Mouse (Mus musculus) limb, embryonic 14.5 days (tissue): ENCODE data around the gene Cep95. TPM values are rescaled to one million over a fixed set of nuclear protein-coding genes. Genes with fewer than 3 reads are reported as not detected.
"Not testable (repeated sequence)": the region's sequence is repeated elsewhere in the genome, so short reads cannot be mapped to it uniquely, and the experiment has no call there.

Experiments
- ATAC-seq: fragments of 200-750 bp; cut with Nextera tagmentation; 2 replicates; pipeline ENCODE4 v1.8.0; 2017; ENCODE audit warnings: low read depth, moderate number of reproducible peaks, moderate TSS enrichment; ENCODE audit not compliant: low FRiP score
- DNase-seq: peaks from one replicate; pipeline ENCODE4 v3.0.0-alpha.2; 2015; ENCODE audit warnings: low spot score
- H3K27ac ChIP-seq: fragments of 300-500 bp; sonication (generic); replicated peaks from 2 replicates; pipeline ENCODE4 v1.5.1; 2014; ENCODE audit warnings: low read depth, mild to moderate bottlenecking, low read length, moderate library complexity, mixed read lengths
- H3K27me3 ChIP-seq: fragments of 300-500 bp; sonication (generic); 2 replicates; pipeline ENCODE4 v1.6.1; 2014; ENCODE audit warnings: low read length, mixed read lengths; ENCODE audit not compliant: control insufficient read depth, insufficient read depth
- H3K36me3 ChIP-seq: fragments of 300-500 bp; sonication (generic); 2 replicates; pipeline ENCODE4 v1.6.1; 2014; ENCODE audit warnings: mild to moderate bottlenecking, low read length, moderate library complexity, mixed read lengths; ENCODE audit not compliant: control insufficient read depth, insufficient read depth
- H3K4me1 ChIP-seq: fragments of 300-500 bp; sonication (generic); 2 replicates; pipeline ENCODE4 v1.6.1; 2014; ENCODE audit warnings: antibody characterized with exemption, low read length, mixed read lengths; ENCODE audit not compliant: control insufficient read depth, insufficient read depth
- H3K4me2 ChIP-seq: fragments of 300-500 bp; sonication (generic); replicated peaks from 2 replicates; pipeline ENCODE4 v1.6.1; 2014; ENCODE audit warnings: low read depth, mild to moderate bottlenecking, low read length, moderate library complexity; ENCODE audit not compliant: severe bottlenecking
- H3K4me3 ChIP-seq: fragments of 300-500 bp; sonication (generic); replicated peaks from 2 replicates; pipeline ENCODE4 v1.5.1; 2014; ENCODE audit warnings: low read length
- H3K9ac ChIP-seq: fragments of 300-500 bp; sonication (generic); 2 replicates; pipeline ENCODE4 v1.6.1; 2014; ENCODE audit warnings: mild to moderate bottlenecking, low read depth, low read length, moderate library complexity; ENCODE audit not compliant: severe bottlenecking
- H3K9me3 ChIP-seq: fragments of 300-500 bp; sonication (generic); 2 replicates; pipeline ENCODE4 v1.6.1; 2016; ENCODE audit warnings: low read length; ENCODE audit not compliant: control insufficient read depth
- POLR2A ChIP-seq: fragments of 200-500 bp; IDR thresholded peaks from 2 replicates; pipeline ENCODE4 v1.8.0; 2012; ENCODE audit warnings: inconsistent platforms, mild to moderate bottlenecking, moderate library complexity, borderline replicate concordance; ENCODE audit not compliant: insufficient read depth, insufficient read length; ENCODE audit errors: extremely low read depth
- WGBS: fragments of 180-500 bp; shearing (Covaris S2); extraction: QIAGEN DNeasy Blood & Tissue Kit; methylation state at CpG from one replicate; pipeline ENCODE4 v1.1.7; 2014; 5-methylcytosine and 5-hydroxymethylcytosine counted together
- polyA plus RNA-seq, 2 experiments: library from polyadenylated mRNA; depleted of rRNA in 1 of 2; stranded (reverse) in 1 of 2; unstranded in 1 of 2; fragments of >200 nt; fragmentation: Nextera tagmentation in 1 of 2; extraction: Ambion mirVana in 1 of 2; gene quantifications; 2 replicates each; pipeline versions ENCODE4 v1.2.1 to v1.2.3; 2012 to 2014

The Cep95 gene
- polyA plus RNA-seq (2012; rRNA removed) (24.3 and 32.6 TPM in 2 replicates), polyA plus RNA-seq (2014; fragmentation: Nextera tagmentation; extraction: Ambion mirVana) (16.1 and 20.6 TPM in 2 replicates)

DNA sequence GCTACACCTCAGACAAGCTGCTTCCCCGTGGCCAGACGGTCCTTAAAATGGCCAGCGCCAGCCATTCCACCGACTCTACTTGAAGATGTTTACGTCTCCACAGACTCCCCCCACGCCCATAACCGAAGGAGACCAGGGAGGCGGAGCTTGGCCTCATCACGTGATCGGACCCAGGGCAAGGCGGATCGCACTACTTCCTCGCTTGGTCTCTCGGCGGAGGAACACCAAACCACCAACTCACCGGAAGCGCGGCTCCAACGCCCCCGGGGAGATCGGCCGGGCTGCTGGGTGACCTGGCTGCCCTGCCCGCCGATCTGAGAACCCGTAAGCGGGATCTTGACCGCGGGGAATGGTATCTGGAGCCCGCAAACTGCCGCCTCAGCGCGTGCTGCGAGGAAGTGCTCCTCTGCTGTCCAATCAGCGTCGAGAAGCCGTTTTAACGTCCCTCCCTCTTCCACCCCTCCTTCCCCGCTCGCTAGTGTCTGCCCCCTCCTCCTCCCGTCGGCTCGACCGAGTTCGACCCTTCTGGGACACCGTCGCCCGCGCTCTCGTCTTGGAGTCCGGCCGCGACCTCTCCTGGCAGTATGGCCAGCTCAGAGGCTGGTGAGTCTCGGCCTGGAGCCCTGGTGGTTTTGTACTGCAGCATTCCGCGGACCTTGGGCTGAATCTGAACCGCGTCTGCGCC, at the start of gene Cep95, which contains the start of gene Ddx5:
Gene Cep95 (plus strand): TSS at position 478 of the 685 bp plus-strand sequence.
Gene Ddx5 (minus strand): TSS at position 411 of the 685 bp plus-strand sequence.
- H3K36me3 ChIP-seq = peaks cover 48% of the 10 kb centered on the region
- peak within 1 kb of the TSS; percentile 99 for H3K9ac ChIP-seq
- H3K27ac ChIP-seq = peak within 1 kb of the TSS; percentile 99
- H3K9me3 ChIP-seq = no peaks in the 10 kb centered on the region
- WGBS = under 1% methylated on average over 56 of the region's 58 CpGs
- peak; percentile 96 for DNase-seq
- H3K4me3 ChIP-seq = peak within 1 kb of the TSS; percentile 95
- H3K4me1 ChIP-seq = peaks cover 13% of the 10 kb centered on the region
- TF ChIP-seq POLR2A = peak; percentile 80; the same call in 1 of the 2 replicates
- H3K4me2 ChIP-seq = peak within 1 kb of the TSS; percentile 59
- H3K27me3 ChIP-seq = no peaks in the 10 kb centered on the region
- peak; percentile 94 for ATAC-seq

DNA sequence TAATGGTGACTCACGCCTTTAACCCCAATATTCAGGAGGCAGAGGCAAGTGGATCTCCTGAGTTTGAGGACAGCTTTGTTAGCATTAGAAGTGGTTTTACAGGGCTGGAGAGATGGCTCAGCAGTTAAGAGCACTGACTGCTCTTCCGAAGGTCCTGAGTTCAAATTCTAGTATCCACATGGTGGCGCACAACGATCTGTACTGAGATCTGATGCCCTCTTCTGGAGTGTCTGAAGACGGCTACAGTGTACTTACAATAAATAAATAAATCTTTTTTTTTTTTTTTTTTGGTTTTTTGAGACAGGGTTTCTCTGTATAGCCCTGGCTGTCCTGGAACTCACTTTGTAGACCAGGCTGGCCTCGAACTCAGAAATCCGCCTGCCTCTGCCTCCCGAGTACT, 48.3 kb upstream of the Cep95 start:
- not testable (repeated sequence) for H3K4me2 ChIP-seq, H3K4me1 ChIP-seq, DNase-seq, H3K9ac ChIP-seq, H3K27me3 ChIP-seq, H3K4me3 ChIP-seq, H3K27ac ChIP-seq, H3K36me3 ChIP-seq, H3K9me3 ChIP-seq, ATAC-seq
- 94% methylated on average over 8 of the region's 8 CpGs for WGBS

DNA sequence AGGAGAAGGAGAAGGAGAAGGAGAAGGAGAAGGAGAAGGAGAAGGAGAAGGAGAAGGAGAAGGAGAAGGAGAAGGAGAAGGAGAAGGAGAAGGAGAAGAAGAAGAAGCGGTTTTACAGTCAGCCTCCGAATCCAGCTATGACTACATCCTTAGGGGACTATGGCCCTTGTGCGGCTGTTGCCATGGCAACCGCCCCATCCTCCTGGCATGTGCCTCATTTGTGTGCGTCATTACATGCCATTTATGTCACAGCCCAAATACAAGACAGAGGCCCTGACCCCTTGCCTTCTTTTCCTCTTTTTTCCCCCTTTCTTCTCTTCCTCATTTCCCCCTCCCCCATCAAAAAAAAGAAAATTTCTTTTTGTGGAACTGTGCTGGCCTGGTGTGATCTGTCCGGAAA, 47.8 kb upstream of the Cep95 start:
- Histone ChIP-seq H3K4me1 (no peaks in the 10 kb centered on the region), H3K27me3 (no peaks in the 10 kb centered on the region), H3K9ac (no peak overlapping the region), H3K9me3 (no peaks in the 10 kb centered on the region), H3K27ac (no peak overlapping the region), H3K4me3 (no peak overlapping the region), H3K4me2 (no peak overlapping the region), H3K36me3 (no peaks in the 10 kb centered on the region)
- no peak for DNase-seq
- 64% methylated on average over 6 of the region's 6 CpGs for WGBS
- ATAC-seq = no peak
- no peak for TF ChIP-seq POLR2A

DNA sequence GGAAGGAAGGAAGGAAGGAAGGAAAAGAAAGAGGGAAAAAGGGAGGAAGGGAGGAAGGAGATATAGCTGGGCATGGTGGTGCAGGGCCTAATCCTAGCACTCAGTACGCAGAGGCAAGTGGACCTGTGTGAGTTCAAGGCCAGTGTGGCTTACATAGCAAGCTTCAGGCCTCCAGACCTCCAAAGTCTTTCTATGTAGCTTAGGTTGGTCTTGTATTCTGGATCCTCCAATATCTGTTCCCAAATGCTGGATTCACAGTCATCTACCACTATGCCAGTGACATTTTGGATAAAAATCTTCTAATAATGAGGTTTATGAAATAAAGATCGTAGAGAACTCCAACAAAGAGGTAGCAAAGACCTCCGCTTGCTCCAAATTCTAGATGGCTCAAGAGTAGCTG, 47.2 kb upstream of the Cep95 start:
- no peak for ATAC-seq
- Histone ChIP-seq H3K27me3 (no peaks in the 10 kb centered on the region), H3K36me3 (no peaks in the 10 kb centered on the region), H3K9me3 (no peaks in the 10 kb centered on the region), H3K27ac (no peak overlapping the region), H3K4me1 (no peaks in the 10 kb centered on the region), H3K9ac (no peak overlapping the region), H3K4me2 (no peak overlapping the region), H3K4me3 (no peak overlapping the region)
- no peak for DNase-seq
- no peak for TF ChIP-seq POLR2A
- WGBS = 94% methylated on average over 3 of the region's 3 CpGs

DNA sequence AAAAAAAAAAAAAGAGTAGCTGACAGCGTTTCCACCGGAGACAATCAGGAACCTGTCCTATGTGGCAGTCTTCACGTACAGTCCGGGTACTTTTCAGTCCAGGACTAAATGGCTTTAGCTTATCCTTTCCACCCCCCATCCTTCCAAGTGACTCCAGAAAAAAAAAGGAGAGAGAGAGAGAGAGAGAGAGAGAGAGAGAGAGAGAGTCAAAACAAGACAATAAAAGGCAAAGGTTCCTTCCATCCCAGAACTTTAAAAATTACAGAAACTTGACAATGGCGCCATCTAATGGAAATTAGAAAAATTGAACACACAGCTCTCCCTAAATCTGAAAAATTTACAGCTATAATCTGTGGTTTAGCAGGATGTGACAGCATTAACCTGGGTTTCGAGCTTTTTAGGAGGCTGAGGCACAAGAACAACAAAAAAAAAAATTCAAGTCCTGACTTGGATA, 46.6 kb upstream of the Cep95 start:
- DNase-seq (peak; percentile 50), ATAC-seq (no peak)
- WGBS = 52% methylated on average over 6 of the region's 6 CpGs
- no peaks in the 10 kb centered on the region for H3K27me3 ChIP-seq
- H3K36me3 ChIP-seq = no peaks in the 10 kb centered on the region
- H3K9me3 ChIP-seq = no peaks in the 10 kb centered on the region
- TF ChIP-seq POLR2A = no peak
- no peak overlapping the region for H3K4me3 ChIP-seq
- no peak overlapping the region for H3K27ac ChIP-seq
- no peak overlapping the region for H3K4me2 ChIP-seq
- no peak overlapping the region for H3K9ac ChIP-seq
- H3K4me1 ChIP-seq = no peaks in the 10 kb centered on the region

DNA sequence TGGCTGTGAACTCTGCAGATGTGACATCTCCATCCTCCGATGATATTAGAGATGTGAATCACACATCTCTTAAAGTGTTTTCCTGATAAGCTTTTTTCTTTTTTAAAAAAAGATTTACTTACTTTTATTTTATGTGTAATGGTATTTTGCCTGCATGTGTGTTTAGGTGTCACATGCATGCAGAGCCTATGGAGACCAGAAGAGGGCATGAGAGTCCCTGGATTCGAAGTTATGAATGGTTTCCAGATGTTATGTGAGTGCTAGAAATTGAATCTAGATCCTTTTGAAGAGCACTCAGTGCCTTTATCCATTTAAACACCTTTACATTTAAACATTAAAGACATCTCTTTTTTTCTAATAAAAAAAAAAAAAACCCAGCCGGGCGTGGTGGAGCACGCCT, 44.1 kb upstream of the Cep95 start:
- no peaks in the 10 kb centered on the region for H3K36me3 ChIP-seq
- no peak overlapping the region for H3K4me2 ChIP-seq
- WGBS = 80% methylated on average over 5 of the region's 5 CpGs
- no peak for TF ChIP-seq POLR2A
- no peak for DNase-seq
- no peak overlapping the region for H3K27ac ChIP-seq
- no peak for ATAC-seq
- H3K4me3 ChIP-seq = no peak overlapping the region
- no peaks in the 10 kb centered on the region for H3K4me1 ChIP-seq
- no peaks in the 10 kb centered on the region for H3K9me3 ChIP-seq
- no peak overlapping the region for H3K9ac ChIP-seq
- no peaks in the 10 kb centered on the region for H3K27me3 ChIP-seq

DNA sequence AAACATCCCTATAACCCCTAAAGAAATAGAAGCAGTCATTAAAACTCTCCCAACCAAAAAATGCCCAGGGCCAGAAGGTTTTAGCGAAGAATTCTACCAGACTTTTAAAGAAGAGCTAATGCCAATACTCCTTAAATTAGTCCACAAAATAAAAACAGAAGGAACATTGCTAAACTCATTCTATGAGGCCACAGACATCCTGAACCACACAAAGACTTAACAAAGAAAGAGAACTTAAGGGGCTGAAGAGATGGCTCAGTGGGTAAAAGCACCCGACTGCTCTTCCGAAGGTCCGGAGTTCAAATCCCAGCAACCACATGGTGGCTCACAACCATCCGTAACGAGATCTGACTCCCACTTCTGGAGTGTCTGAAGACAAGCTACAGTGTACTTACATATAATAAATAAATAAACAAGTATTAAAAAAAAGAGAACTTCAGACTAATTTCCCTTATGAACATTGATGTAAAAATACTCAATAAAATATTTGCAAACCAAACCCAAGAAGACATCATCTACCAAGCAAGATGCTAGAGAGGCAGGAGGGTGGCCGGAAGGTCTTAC, 39.4 kb upstream of the Cep95 start:
- not testable (repeated sequence) for ATAC-seq, H3K27me3 ChIP-seq, H3K36me3 ChIP-seq, H3K4me3 ChIP-seq, H3K4me2 ChIP-seq, H3K9me3 ChIP-seq, H3K27ac ChIP-seq, H3K9ac ChIP-seq, DNase-seq, H3K4me1 ChIP-seq
- 94% methylated on average over 7 of the region's 7 CpGs for WGBS
